Mouse (Mus musculus): ENCODE data around the gene Ugcg. TPM values are rescaled to one million over a fixed set of nuclear protein-coding genes. Genes with fewer than 3 reads are reported as not detected.
A peak's percentile ranks its signal among the peaks of the same experiment; 100 is the strongest.

Gene Ugcg
- total RNA-seq (2021) (10 to 100 TPM; 13.3 to 15.6 TPM), polyA plus RNA-seq (2012; rRNA removed) (10.0 and 17.9 TPM in 2 replicates)
- long read RNA-seq, full-length matches to known transcripts = 13 of 13 reads
- long read RNA-seq, partial matches to known transcripts = 0 of 13 reads
- long read RNA-seq, other reads (novel, unspliced or antisense) = 0 of 13 reads

GRCm38 (mm10) chr4:59188802-59189545, at the start of gene Ugcg:
Ugcg (plus strand) TSS chr4:59189257.
- H3K27me3 ChIP-seq (ENCODE audit: control insufficient read depth, insufficient read depth, low read length) = no peaks in the 10 kb centered on the region
- intact Hi-C loops (cut with DNase I) = loop anchor here (1.0 to 5.0 kb wide), 4 partner anchors 92 to 359 kb away; partner anchors contain the start of gene Ptgr1
- peak; percentile 90 to 92 for DNase-seq
- H3K4me1 ChIP-seq (ENCODE audit: control insufficient read depth, insufficient read depth, low read length) = peaks cover 4% of the 10 kb centered on the region
- H3K27ac ChIP-seq = peak within 1 kb of the TSS; percentile 87
- peaks cover 5% of the 10 kb centered on the region; the same call in 1 of the 2 replicates for H3K79me2 ChIP-seq (replicated peaks; ENCODE audit: control insufficient read depth, insufficient read depth, low read length)
- peak within 1 kb of the TSS; percentile 93 for H3K4me3 ChIP-seq
- peak within 1 kb of the TSS; percentile 91 for H3K9ac ChIP-seq (ENCODE audit: low read depth, low read length)
- TF ChIP-seq CTCF (IDR thresholded peaks at IDR 0.05) = no peak
- no peak for TF ChIP-seq EP300 (IDR thresholded peaks at IDR 0.05; ENCODE audit: insufficient read depth, low read depth, low read length)
- TF ChIP-seq POLR2A (IDR thresholded peaks at IDR 0.05; ENCODE audit: insufficient read depth, low read depth, low read length) = no peak
- peaks cover 5% of the 10 kb centered on the region for H3K36me3 ChIP-seq (ENCODE audit: control insufficient read depth, insufficient read depth, low read length)
- under 1% methylated on average over 79 of the region's 99 CpGs for WGBS

- Histone ChIP-seq H3K27ac (no peak overlapping the region), H3K4me3 (no peak overlapping the region), H3K4me1 (ENCODE audit: control insufficient read depth, insufficient read depth, low read length) (no peaks in the 10 kb centered on the region), H3K27me3 (ENCODE audit: control insufficient read depth, insufficient read depth, low read length) (no peaks in the 10 kb centered on the region), H3K36me3 (ENCODE audit: control insufficient read depth, insufficient read depth, low read length) (no peaks in the 10 kb centered on the region), H3K9ac (ENCODE audit: low read depth, low read length) (no peak overlapping the region), H3K79me2 (replicated peaks; ENCODE audit: control insufficient read depth, insufficient read depth, low read length) (no peaks in the 10 kb centered on the region)
- TF ChIP-seq POLR2A (IDR thresholded peaks at IDR 0.05; ENCODE audit: insufficient read depth, low read depth, low read length) = no peak
- no peak for TF ChIP-seq CTCF (IDR thresholded peaks at IDR 0.05)
- TF ChIP-seq EP300 (IDR thresholded peaks at IDR 0.05; ENCODE audit: insufficient read depth, low read depth, low read length) = no peak
- 48% methylated on average over 5 of the region's 5 CpGs for WGBS
- DNase-seq = no peak
- intact Hi-C loops (cut with DNase I) = no loop called here
These were observed 40.0 kb upstream of the Ugcg start for GRCm38 (mm10) chr4:59149043-59149442.

- no peaks in the 10 kb centered on the region for H3K36me3 ChIP-seq (ENCODE audit: control insufficient read depth, insufficient read depth, low read length)
- H3K4me1 ChIP-seq (ENCODE audit: control insufficient read depth, insufficient read depth, low read length) = no peaks in the 10 kb centered on the region
- TF ChIP-seq CTCF (IDR thresholded peaks at IDR 0.05) (no peak), EP300 (IDR thresholded peaks at IDR 0.05; ENCODE audit: insufficient read depth, low read depth, low read length) (no peak), POLR2A (IDR thresholded peaks at IDR 0.05; ENCODE audit: insufficient read depth, low read depth, low read length) (no peak)
- H3K27me3 ChIP-seq (ENCODE audit: control insufficient read depth, insufficient read depth, low read length) = no peaks in the 10 kb centered on the region
- DNase-seq = no peak
- H3K27ac ChIP-seq = no peak overlapping the region
- H3K79me2 ChIP-seq (replicated peaks; ENCODE audit: control insufficient read depth, insufficient read depth, low read length) = no peaks in the 10 kb centered on the region
- no peak overlapping the region for H3K4me3 ChIP-seq
- intact Hi-C loops (cut with DNase I) = no loop called here
- H3K9ac ChIP-seq (ENCODE audit: low read depth, low read length) = no peak overlapping the region
- 36% methylated on average over 5 of the region's 5 CpGs for WGBS
These were observed 38.1 kb upstream of the Ugcg start for GRCm38 (mm10) chr4:59150907-59151306.

GRCm38 (mm10) chr4:59151953-59152352, 37.1 kb upstream of the Ugcg start:
- Histone ChIP-seq H3K4me1 (ENCODE audit: control insufficient read depth, insufficient read depth, low read length) (no peaks in the 10 kb centered on the region), H3K4me3 (no peak overlapping the region), H3K27ac (no peak overlapping the region), H3K27me3 (ENCODE audit: control insufficient read depth, insufficient read depth, low read length) (no peaks in the 10 kb centered on the region), H3K9ac (ENCODE audit: low read depth, low read length) (no peak overlapping the region), H3K79me2 (replicated peaks; ENCODE audit: control insufficient read depth, insufficient read depth, low read length) (no peaks in the 10 kb centered on the region), H3K36me3 (ENCODE audit: control insufficient read depth, insufficient read depth, low read length) (no peaks in the 10 kb centered on the region)
- no peak for DNase-seq
- TF ChIP-seq CTCF (IDR thresholded peaks at IDR 0.05) (no peak), POLR2A (IDR thresholded peaks at IDR 0.05; ENCODE audit: insufficient read depth, low read depth, low read length) (no peak), EP300 (IDR thresholded peaks at IDR 0.05; ENCODE audit: insufficient read depth, low read depth, low read length) (no peak)
- intact Hi-C loops (cut with DNase I) = no loop called here
- WGBS = 63% methylated on average over 1 of the region's 1 CpGs

DNA sequence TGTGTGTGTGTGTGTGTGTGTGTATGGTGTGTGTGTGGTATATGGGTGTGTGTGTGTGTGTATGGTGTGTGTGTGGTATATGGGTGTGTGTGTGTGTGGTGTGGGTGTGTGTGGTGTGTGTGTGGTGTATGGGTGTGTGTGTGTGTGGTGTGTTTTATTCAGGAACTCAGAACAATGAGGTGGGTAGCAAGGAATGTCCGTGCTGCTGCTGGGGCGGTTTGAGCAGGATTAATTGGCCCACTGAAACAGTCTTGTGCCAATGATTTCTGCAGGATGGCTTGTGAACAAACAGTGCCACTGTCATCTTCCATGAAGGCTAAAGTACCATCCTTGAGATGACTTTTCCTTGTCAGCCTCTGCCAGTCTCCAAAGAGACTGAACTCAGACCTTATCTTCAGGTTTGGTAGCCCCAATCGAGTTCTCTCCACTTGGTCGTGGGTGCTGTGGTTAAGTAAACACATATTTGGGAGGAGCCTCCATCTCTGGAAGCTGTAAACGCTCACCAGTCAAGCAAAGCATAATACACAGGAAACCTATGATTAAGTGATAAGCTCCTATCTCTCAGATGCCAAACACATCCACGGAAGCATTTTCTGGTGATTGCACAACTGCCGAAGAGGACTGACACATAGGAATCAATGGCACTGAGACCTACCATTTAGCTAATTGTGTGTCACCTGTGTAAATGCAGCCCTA, 32.0 kb upstream of the Ugcg start:
- no peak for DNase-seq
- Histone ChIP-seq H3K4me1 (ENCODE audit: control insufficient read depth, insufficient read depth, low read length) (peaks cover 5% of the 10 kb centered on the region; the same call in 1 of the 2 replicates), H3K9ac (ENCODE audit: low read depth, low read length) (no peak overlapping the region), H3K79me2 (replicated peaks; ENCODE audit: control insufficient read depth, insufficient read depth, low read length) (no peaks in the 10 kb centered on the region), H3K27me3 (ENCODE audit: control insufficient read depth, insufficient read depth, low read length) (no peaks in the 10 kb centered on the region), H3K27ac (no peak overlapping the region), H3K4me3 (no peak overlapping the region), H3K36me3 (ENCODE audit: control insufficient read depth, insufficient read depth, low read length) (peaks cover 5% of the 10 kb centered on the region)
- intact Hi-C loops (cut with DNase I) = no loop called here
- WGBS = 28% methylated on average over 7 of the region's 7 CpGs
- no peak for TF ChIP-seq POLR2A (IDR thresholded peaks at IDR 0.05; ENCODE audit: insufficient read depth, low read depth, low read length)
- no peak for TF ChIP-seq CTCF (IDR thresholded peaks at IDR 0.05)
- no peak for TF ChIP-seq EP300 (IDR thresholded peaks at IDR 0.05; ENCODE audit: insufficient read depth, low read depth, low read length)
